Mouse (Mus musculus): ENCODE results near the gene Glg1. TPM values are rescaled to one million over a fixed set of nuclear protein-coding genes. Genes with fewer than 3 reads are reported as not detected.
A peak's percentile ranks its signal among the peaks of the same experiment; 100 is the strongest.
"Not testable (repeated sequence)": the region's sequence is repeated elsewhere in the genome, so short reads cannot be mapped to it uniquely, and the experiment has no call there.

Gene Glg1
- polyA plus RNA-seq, 1 experiment from 2014 or later: 57.0 TPM

DNA sequence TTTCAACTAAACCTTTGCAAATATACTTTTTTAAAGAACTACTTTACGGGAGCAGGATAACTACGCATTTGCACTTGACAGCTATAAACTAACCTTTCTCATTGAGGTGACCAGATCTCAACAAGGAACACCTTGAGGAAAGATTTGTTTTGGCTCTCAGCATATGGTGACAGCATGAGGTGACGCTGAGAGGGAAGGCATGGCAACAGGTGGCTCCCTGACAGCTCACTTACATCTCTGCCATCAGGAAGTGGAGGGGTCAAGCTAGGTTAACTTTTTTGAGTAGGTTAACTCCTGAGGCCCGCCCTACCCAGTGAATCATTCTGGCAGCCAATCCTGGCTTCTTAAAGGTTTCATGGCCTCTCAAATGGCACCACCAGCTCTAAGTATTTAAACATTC lies 26.6 kb upstream of the Glg1 start:
- H3K27me3 ChIP-seq: no peaks in the 10 kb centered on the region
- ATAC-seq: no peak
- H3K4me3 ChIP-seq: no peak overlapping the region
- no peaks in the 10 kb centered on the region for H3K9me3 ChIP-seq (replicated peaks)
- 96% methylated on average over 4 of the region's 4 CpGs for WGBS
- no peaks in the 10 kb centered on the region for H3K4me1 ChIP-seq
- no peak overlapping the region for H3K4me2 ChIP-seq
- H3K36me3 ChIP-seq (ENCODE audit: poor library complexity, severe bottlenecking): peaks cover 95% of the 10 kb centered on the region
- H3K9ac ChIP-seq: no peak overlapping the region
- H3K27ac ChIP-seq: no peak overlapping the region

- no peaks in the 10 kb centered on the region for H3K4me1 ChIP-seq
- H3K9me3 ChIP-seq (replicated peaks): no peaks in the 10 kb centered on the region
- no peak for ATAC-seq
- no peak overlapping the region for H3K27ac ChIP-seq
- H3K36me3 ChIP-seq (ENCODE audit: poor library complexity, severe bottlenecking): peaks cover 91% of the 10 kb centered on the region
- H3K9ac ChIP-seq: no peak overlapping the region
- H3K4me2 ChIP-seq: no peak overlapping the region
- no peaks in the 10 kb centered on the region for H3K27me3 ChIP-seq
- WGBS: 97% methylated on average over 3 of the region's 3 CpGs
- H3K4me3 ChIP-seq: no peak overlapping the region
Observed at GRCm38 (mm10) chr8:111282093-111282492, 23.1 kb upstream of the Glg1 start.

GRCm38 (mm10) chr8:111268277-111268676 lies 9.3 kb upstream of the Glg1 start:
- Histone ChIP-seq H3K4me2 (no peak overlapping the region), H3K27ac (no peak overlapping the region), H3K27me3 (no peaks in the 10 kb centered on the region), H3K4me1 (no peaks in the 10 kb centered on the region), H3K9ac (no peak overlapping the region), H3K36me3 (ENCODE audit: poor library complexity, severe bottlenecking) (peaks cover 21% of the 10 kb centered on the region), H3K9me3 (replicated peaks) (0 out of 2 replicates have a peak, but pooled peaks cover 3% of the 10 kb centered on the region), H3K4me3 (no peak overlapping the region)
- 76% methylated on average over 2 of the region's 2 CpGs for WGBS
- ATAC-seq: no peak

- not testable (repeated sequence) for ATAC-seq; H3K4me2 ChIP-seq; H3K27ac ChIP-seq; H3K4me3 ChIP-seq; H3K9me3 ChIP-seq (replicated peaks); H3K27me3 ChIP-seq; H3K9ac ChIP-seq; H3K4me1 ChIP-seq
- peaks cover 11% of the 10 kb centered on the region for H3K36me3 ChIP-seq (ENCODE audit: poor library complexity, severe bottlenecking)
- 73% methylated on average over 7 of the region's 7 CpGs for WGBS
Observed at GRCm38 (mm10) chr8:111266161-111266560, 7.1 kb upstream of the Glg1 start.

- Histone ChIP-seq H3K4me1 (0 out of 2 replicates have a peak, but pooled peaks cover 2% of the 10 kb centered on the region), H3K27me3 (no peaks in the 10 kb centered on the region), H3K9ac (no peak overlapping the region), H3K36me3 (ENCODE audit: poor library complexity, severe bottlenecking) (0 out of 2 replicates have a peak, but pooled peaks cover under 1% of the 10 kb centered on the region), H3K4me3 (no peak overlapping the region), H3K9me3 (replicated peaks) (0 out of 2 replicates have a peak, but pooled peaks cover 3% of the 10 kb centered on the region), H3K27ac (no peak overlapping the region), H3K4me2 (no peak overlapping the region)
- no peak for ATAC-seq
- 78% methylated on average over 2 of the region's 2 CpGs for WGBS
Observed at GRCm38 (mm10) chr8:111264693-111265220, 5.7 kb upstream of the Glg1 start.

DNA sequence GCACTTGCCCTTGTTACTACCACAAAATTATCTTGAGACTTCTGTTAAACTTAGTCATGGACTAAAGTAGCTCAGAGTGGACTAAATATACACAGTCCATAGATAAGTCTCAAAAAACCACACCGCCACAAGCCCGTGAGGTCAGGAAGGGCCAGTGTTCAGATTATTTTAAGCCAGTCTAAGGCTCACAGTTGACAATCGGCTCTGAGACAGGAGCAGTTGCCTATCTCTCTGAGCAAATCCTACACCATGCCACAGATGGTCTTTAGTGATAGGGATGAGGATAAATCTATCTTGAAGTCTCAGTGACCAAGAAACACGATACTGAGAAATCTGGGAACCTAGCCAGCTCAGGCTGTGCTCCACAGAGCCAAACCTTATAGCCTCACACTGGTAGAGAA lies 3.0 kb upstream of the Glg1 start:
- no peak overlapping the region for H3K4me2 ChIP-seq
- peaks cover 15% of the 10 kb centered on the region for H3K4me1 ChIP-seq
- H3K27ac ChIP-seq: no peak overlapping the region
- H3K9ac ChIP-seq: no peak overlapping the region
- no peaks in the 10 kb centered on the region for H3K36me3 ChIP-seq (ENCODE audit: poor library complexity, severe bottlenecking)
- no peaks in the 10 kb centered on the region for H3K27me3 ChIP-seq
- ATAC-seq: no peak
- WGBS: 88% methylated on average over 4 of the region's 4 CpGs
- H3K4me3 ChIP-seq: no peak overlapping the region
- H3K9me3 ChIP-seq (replicated peaks): 0 out of 2 replicates have a peak, but pooled peaks cover 3% of the 10 kb centered on the region

GRCm38 (mm10) chr8:111260251-111260650 lies 1.2 kb upstream of the Glg1 start:
- Histone ChIP-seq H3K27ac (no peak overlapping the region), H3K27me3 (no peaks in the 10 kb centered on the region), H3K9ac (no peak overlapping the region), H3K36me3 (ENCODE audit: poor library complexity, severe bottlenecking) (0 out of 2 replicates have a peak, but pooled peaks cover 5% of the 10 kb centered on the region), H3K4me2 (0 out of 2 replicates have a peak overlapping the region, but pooled peaks have one; percentile 69), H3K4me1 (peaks cover 17% of the 10 kb centered on the region), H3K9me3 (replicated peaks) (no peaks in the 10 kb centered on the region), H3K4me3 (no peak overlapping the region)
- ATAC-seq: no peak
- 93% methylated on average over 5 of the region's 5 CpGs for WGBS

DNA sequence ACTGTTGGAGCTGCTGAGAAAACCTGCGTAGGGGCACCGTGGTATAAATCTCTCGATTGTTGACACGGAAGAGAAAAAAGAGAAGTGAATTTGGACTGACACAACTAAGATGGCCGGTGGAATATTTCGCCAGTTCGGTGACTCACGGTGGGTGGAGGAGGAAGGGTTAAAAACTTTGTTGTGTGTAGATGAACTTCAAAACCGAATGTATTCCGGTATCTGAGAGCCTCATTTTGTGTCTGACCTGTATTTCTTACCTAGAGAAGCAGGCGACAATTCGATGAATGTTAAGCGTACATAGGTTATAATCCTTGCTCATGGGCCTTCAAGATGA lies 359 bp upstream of the Glg1 start:
- Histone ChIP-seq H3K27me3 (no peaks in the 10 kb centered on the region), H3K4me2 (peak overlapping the region; percentile 69), H3K27ac (peak overlapping the region; percentile 99; the same call in 1 of the 2 replicates), H3K9ac (peak overlapping the region; percentile 96), H3K36me3 (ENCODE audit: poor library complexity, severe bottlenecking) (0 out of 2 replicates have a peak, but pooled peaks cover 5% of the 10 kb centered on the region), H3K4me1 (peaks cover 17% of the 10 kb centered on the region), H3K9me3 (replicated peaks) (no peaks in the 10 kb centered on the region), H3K4me3 (peak overlapping the region; percentile 97)
- 12% methylated on average over 13 of the region's 13 CpGs for WGBS
- ATAC-seq: no peak

DNA sequence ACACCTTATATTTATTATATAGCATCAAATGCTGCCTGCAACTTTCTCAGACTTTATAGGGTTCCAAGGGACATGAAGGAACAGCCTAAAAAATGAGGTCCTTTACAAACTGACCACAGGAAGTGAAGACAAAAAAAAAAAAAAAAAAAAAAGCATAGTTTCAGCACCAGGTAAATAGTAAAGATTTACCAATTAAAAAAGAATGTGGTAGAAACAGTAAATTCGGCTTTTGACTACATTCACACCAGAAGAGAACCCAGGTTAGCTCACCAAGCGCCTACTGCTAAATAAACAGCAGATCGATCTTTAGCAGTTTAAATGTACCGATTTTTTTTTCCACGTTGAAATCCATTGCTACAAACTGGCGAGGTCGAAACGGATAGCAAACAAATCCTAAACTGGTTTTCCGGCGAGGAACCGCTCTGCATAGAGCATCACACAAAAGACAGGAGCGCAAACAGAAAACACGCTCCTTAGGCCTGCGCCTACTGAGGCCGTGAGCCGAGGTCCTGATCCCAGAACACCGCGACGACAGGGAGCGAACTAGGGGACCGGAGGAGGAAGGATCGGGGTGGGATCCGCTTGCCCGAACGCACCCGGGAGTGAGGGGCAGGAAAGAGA lies 896 bp downstream of the Glg1 start:
- peak; percentile 57 for ATAC-seq
- no peaks in the 10 kb centered on the region for H3K9me3 ChIP-seq (replicated peaks)
- H3K4me1 ChIP-seq: peaks cover 17% of the 10 kb centered on the region
- under 1% methylated on average over 22 of the region's 26 CpGs for WGBS
- peak overlapping the region; percentile 99 for H3K27ac ChIP-seq
- 0 out of 2 replicates have a peak, but pooled peaks cover 5% of the 10 kb centered on the region for H3K36me3 ChIP-seq (ENCODE audit: poor library complexity, severe bottlenecking)
- peak overlapping the region; percentile 69 for H3K4me2 ChIP-seq
- peak overlapping the region; percentile 97 for H3K4me3 ChIP-seq
- H3K27me3 ChIP-seq: no peaks in the 10 kb centered on the region
- H3K9ac ChIP-seq: peak overlapping the region; percentile 96

- Histone ChIP-seq H3K27ac (no peak overlapping the region), H3K4me1 (peaks cover 16% of the 10 kb centered on the region), H3K9ac (no peak overlapping the region), H3K36me3 (ENCODE audit: poor library complexity, severe bottlenecking) (0 out of 2 replicates have a peak, but pooled peaks cover 5% of the 10 kb centered on the region), H3K27me3 (no peaks in the 10 kb centered on the region), H3K9me3 (replicated peaks) (no peaks in the 10 kb centered on the region), H3K4me3 (no peak overlapping the region), H3K4me2 (no peak overlapping the region)
- WGBS: 94% methylated on average over 4 of the region's 4 CpGs
- no peak for ATAC-seq
Observed at GRCm38 (mm10) chr8:111252487-111253112, 6.4 kb downstream of the Glg1 start.

GRCm38 (mm10) chr8:111250111-111250510 lies 8.9 kb downstream of the Glg1 start:
- Histone ChIP-seq H3K9ac (no peak overlapping the region), H3K27me3 (no peaks in the 10 kb centered on the region), H3K36me3 (ENCODE audit: poor library complexity, severe bottlenecking) (no peaks in the 10 kb centered on the region), H3K27ac (no peak overlapping the region), H3K4me3 (no peak overlapping the region), H3K9me3 (replicated peaks) (no peaks in the 10 kb centered on the region), H3K4me1 (0 out of 2 replicates have a peak, but pooled peaks cover 8% of the 10 kb centered on the region), H3K4me2 (no peak overlapping the region)
- WGBS: 64% methylated on average over 2 of the region's 2 CpGs
- ATAC-seq: no peak

DNA sequence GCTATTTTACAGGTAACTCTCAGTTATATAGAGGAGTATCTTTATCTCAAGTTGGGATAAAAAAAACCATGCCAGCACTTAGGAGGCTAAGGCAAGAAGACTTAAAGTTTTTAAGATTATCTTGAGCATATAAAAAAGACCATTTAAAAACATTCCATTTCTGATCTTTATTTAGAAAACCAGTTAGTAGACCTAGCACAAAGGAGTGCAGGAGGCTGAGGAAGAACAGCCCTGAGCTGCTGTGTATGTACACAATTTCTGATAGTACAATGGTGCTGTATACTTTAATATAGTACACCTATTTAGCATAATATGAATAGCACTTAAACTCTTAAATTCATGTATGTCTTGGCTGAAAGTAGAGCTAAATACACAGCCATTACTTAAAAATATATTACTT lies 10.9 kb downstream of the Glg1 start:
- Histone ChIP-seq H3K27me3 (no peaks in the 10 kb centered on the region), H3K36me3 (ENCODE audit: poor library complexity, severe bottlenecking) (no peaks in the 10 kb centered on the region), H3K4me2 (no peak overlapping the region), H3K9me3 (replicated peaks) (no peaks in the 10 kb centered on the region), H3K4me3 (no peak overlapping the region), H3K9ac (no peak overlapping the region), H3K27ac (no peak overlapping the region), H3K4me1 (0 out of 2 replicates have a peak, but pooled peaks cover 8% of the 10 kb centered on the region)
- ATAC-seq: no peak

Data from forebrain, embryonic 13.5 days (tissue).